Mouse (Mus musculus) heart, adult 8-10 months (tissue): ENCODE data around the gene Arhgap9. TPM values are rescaled to one million over a fixed set of nuclear protein-coding genes. Genes with fewer than 3 reads are reported as not detected.

Source experiments
- DNase-seq: peaks from one replicate; pipeline ENCODE4 v3.0.0; 2022; ENCODE audit warnings: low spot score
- total RNA-seq, 4 experiments: library from RNA; stranded (reverse); gene quantifications; 2 replicates each; pipeline ENCODE4 v1.2.4; 2022

The Arhgap9 gene
- 1 to 10 TPM; 1.5 to 3.2 (median 3.0) TPM for total RNA-seq

DNA sequence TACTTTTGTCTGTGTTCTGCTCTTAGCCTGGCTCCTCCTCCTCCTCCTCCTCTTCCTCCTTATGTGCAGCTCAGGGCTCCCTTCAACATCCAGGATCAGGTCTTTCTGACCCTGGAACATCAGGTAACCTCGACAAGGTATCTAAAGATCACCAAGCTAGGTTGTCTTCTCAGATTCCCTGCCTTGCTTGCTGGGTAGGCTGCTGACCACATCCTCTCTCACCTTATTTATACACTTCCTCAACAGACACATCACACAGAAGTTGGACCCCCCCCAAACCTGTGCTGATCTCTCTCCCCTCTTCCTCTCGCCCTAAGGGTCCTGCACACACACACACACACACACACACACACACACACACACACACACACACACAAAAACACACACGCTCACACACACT is at the start of gene Arhgap9:
Arhgap9 (plus strand) TSS at position 344 of the 400 bp plus-strand sequence.
- DNase-seq, result no peak

DNA sequence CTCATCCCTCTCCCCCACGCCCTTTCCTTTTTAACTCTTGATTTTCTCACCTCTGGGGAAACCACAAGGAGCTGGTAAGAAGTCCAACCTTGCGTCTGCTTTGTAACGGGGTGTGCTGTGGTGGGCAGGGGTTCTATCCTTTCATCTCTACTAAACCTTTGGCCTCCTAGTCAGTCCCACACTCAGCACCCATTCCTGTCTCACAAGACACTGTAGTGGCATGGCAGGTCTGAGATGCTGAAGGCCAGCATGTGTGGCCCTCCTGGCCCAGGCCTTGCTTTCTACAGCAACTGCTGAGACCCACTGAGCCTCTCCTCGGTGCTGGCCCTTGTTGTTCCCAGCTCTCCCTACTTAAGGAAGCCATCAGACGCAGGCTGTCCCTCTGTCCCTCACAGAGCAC is 49.4 kb upstream of the Arhgap9 start:
- no peak for DNase-seq

DNA sequence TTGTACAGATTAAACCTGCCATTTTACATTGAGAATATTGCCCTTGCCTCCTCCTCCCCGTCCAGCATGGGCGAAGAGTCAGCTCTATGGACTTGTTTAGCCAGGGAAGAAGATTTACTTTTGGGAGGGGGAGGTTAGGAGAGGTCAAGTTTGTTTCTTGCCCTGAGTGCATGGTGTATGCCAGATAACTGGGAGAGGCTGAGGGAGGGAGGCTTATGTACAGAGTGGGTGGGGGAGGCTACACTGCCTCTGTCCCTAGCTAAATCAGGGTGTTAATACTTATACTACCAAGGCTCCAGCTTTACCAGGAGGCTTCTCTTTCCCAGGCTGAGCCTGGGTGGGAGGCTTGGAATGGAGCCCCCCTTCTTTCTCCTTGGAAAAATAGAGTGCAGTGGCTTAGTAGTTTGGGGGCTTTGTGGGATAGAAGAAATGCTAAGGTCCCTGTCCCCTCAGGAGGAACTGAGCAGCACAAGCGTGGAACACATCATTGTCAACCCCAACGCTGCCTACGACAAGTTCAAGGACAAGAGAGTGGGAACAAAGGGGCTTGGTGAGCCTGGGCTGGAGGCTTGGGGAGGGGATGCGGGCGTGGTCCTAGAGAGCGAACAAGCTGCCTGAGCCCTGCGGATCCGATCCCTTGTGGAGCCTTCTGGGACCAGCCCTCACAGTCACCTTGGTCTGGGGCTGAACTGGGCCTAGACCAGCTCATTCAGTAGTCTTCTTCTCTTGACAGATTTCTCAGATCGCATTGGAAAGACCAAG is 47.3 kb upstream of the Arhgap9 start:
- DNase-seq, result no peak

GRCm38 (mm10) chr10:127279730-127280129 is 42.0 kb upstream of the Arhgap9 start:
- DNase-seq, result no peak

GRCm38 (mm10) chr10:127281316-127281715 is 40.4 kb upstream of the Arhgap9 start:
- no peak for DNase-seq

- DNase-seq, result no peak
These were observed 39.0 kb upstream of the Arhgap9 start for GRCm38 (mm10) chr10:127282620-127283215.

- DNase-seq, result no peak
These were observed 37.6 kb upstream of the Arhgap9 start for GRCm38 (mm10) chr10:127284105-127284622.

- DNase-seq, result no peak
These were observed 36.9 kb upstream of the Arhgap9 start for GRCm38 (mm10) chr10:127284724-127285500.

DNA sequence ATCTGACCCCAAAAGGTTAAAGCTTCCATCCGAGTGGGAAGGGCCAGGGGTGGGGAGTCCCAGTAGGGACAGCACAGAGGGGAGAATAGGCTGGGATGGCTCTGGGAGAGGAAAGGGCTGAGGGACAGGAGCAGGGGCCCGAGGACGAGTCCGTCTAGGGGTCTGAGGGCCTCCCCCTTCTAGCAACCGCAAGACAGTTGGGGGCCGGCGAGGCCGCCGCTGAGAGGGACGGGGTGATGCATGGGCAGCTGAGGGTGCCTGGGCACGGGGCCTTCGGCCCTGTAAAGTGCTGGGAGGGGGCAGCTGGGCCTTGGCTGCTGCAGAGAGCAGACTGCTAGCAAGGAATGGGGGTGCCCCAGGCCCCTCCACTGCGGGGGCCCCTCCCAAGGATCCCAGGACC is 36.1 kb upstream of the Arhgap9 start:
- no peak for DNase-seq

- DNase-seq, result no peak
These were observed 35.6 kb upstream of the Arhgap9 start for GRCm38 (mm10) chr10:127286194-127286593.

DNA sequence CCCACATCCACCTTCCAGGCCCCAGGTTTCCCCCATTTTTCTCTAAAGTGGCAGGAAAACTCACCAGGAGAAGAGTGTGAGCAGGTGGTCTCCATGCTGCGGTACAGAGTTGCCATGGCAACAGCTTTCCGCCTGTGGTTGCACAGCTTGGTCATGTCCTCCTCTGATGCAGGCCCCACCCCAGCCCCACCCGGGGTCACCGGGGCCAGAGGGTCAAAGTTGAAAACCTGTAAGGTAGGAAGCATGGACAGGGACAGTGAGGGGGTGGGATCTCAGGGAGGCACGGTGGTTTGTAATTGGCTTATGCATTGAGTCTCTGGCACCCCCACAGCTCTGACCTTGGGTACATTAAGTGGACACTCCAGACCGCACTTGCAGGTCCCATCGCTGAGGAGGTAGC is 35.0 kb upstream of the Arhgap9 start:
- no peak for DNase-seq

DNA sequence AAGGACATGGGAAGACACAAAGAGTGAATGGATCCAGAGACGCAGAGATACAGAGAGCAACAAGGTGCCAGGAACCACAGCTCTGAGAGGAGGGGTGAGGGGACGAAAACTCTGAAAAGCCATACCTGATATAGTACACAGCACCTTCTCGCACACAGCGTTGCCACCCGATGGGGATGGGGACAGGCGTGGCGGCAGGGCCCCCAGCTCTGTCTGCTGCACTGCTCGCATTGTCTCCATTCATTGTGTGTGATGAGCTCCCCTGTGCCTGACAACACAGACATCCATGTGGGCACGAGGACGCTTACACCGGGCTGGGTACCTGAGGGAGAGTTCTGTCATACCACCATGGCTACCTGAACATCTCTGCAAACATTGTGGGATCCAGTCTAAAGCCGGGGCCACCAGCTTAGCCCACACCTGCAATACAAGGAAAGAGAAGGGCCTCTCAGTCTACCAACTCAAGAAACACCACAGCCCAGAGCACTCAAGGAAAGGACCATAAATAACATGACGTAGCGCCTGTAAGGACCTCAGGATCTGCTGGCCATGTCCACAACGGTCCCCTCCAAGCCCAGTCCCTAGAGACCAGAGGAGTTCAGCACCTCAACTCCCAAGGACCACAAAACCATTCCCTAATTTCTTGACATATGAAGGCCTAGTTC is 34.4 kb upstream of the Arhgap9 start:
- DNase-seq, result no peak

DNA sequence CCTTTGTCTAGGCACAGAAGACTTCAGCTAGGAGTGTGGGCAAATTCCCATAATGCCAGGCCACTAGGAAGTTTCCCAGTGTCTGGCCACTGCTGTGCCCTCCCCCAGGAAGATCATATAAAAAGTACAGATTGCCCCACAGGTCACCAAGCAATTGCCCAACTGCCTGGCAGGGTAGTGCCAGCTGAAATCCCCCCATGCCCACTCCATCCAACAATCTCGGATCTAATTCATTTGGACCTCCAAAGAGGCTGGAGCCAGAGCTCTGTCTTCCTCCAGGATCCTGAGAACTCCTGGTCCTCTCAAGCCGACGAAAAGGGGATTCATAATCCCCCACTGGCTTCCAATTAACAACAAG is 33.8 kb upstream of the Arhgap9 start:
- no peak for DNase-seq

- DNase-seq, result no peak
These were observed 33.4 kb upstream of the Arhgap9 start for GRCm38 (mm10) chr10:127288328-127288799.

DNA sequence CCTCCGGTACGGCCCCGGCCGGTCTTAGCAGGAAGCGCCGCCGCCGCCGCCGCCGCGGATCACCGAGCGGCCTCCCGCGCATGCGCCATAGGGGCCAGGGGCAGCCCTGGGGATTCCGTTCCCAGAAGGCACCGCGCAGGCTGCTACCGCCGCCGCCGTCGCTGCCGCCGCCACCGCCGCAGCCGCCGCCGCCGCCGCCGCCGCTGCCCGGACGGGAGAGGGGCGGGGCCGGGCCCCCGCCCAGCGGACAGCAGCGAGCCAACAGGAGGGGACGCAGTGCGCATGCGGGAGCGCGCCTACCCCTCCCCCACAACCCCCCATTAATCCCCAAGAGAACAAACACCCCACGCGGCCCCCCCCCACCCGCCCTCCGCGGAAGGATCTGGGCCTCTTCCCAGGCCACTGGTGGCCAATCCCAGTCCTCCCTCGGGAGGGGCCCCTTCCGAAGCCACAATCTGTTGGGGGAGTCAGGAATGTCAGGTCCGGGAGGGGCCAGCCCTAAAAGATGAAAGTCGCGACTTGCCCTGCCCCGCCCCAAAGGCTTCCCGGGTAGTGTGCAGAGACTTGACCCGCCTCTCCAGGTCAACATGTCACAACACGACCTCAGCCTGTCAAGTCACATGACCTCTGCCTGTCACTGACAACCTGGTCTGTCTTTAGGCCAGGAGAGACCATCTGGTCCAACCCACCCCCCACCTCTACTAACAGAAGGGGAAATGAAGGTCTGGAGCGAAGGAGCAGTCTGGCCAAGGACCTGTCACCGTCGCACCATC is 32.8 kb upstream of the Arhgap9 start, which contains the start of gene Mbd6:
Mbd6 (minus strand) TSS at position 219 of the 773 bp plus-strand sequence.
- DNase-seq, result peak; percentile 89

GRCm38 (mm10) chr10:127289573-127290191 is 32.1 kb upstream of the Arhgap9 start:
- peak; percentile 79 for DNase-seq

GRCm38 (mm10) chr10:127290307-127290929 is 31.3 kb upstream of the Arhgap9 start:
- DNase-seq, result peak; percentile 100

GRCm38 (mm10) chr10:127290930-127291880 is 30.6 kb upstream of the Arhgap9 start:
- no peak for DNase-seq
